Mouse (Mus musculus) lung, embryonic 14.5 days (tissue): ENCODE results near the gene Adamts2. TPM values are rescaled to one million over a fixed set of nuclear protein-coding genes. Genes with fewer than 3 reads are reported as not detected.

Experiments
- ATAC-seq: fragments of 200-750 bp; cut with Nextera tagmentation; 2 replicates; pipeline ENCODE4 v1.8.0; 2017; ENCODE audit warnings: mild to moderate bottlenecking, moderate TSS enrichment, moderate library complexity; ENCODE audit not compliant: insufficient read depth
- DNase-seq: peaks from one replicate; pipeline ENCODE4 v3.0.0-alpha.2; 2015
- H3K27ac ChIP-seq: fragments of 300-500 bp; sonication (generic); 2 replicates; pipeline ENCODE4 v1.5.1; 2014; ENCODE audit warnings: low read depth, mild to moderate bottlenecking, moderate library complexity
- H3K27me3 ChIP-seq: fragments of 300-500 bp; sonication (generic); 2 replicates; pipeline ENCODE4 v1.6.1; 2014; ENCODE audit warnings: low read length, control low read depth; ENCODE audit not compliant: insufficient read depth
- H3K36me3 ChIP-seq: fragments of 300-500 bp; sonication (generic); 2 replicates; pipeline ENCODE4 v1.6.1; 2014; ENCODE audit warnings: control low read depth; ENCODE audit not compliant: insufficient read depth
- H3K4me1 ChIP-seq: fragments of 300-500 bp; sonication (generic); 2 replicates; pipeline ENCODE4 v1.6.1; 2014; ENCODE audit warnings: antibody characterized with exemption, control low read depth; ENCODE audit not compliant: insufficient read depth
- H3K4me2 ChIP-seq: fragments of 300-500 bp; sonication (generic); 2 replicates; pipeline ENCODE4 v1.6.1; 2014; ENCODE audit warnings: mild to moderate bottlenecking
- H3K4me3 ChIP-seq: fragments of 300-500 bp; sonication (generic); 2 replicates; pipeline ENCODE4 v1.5.1; 2014; ENCODE audit warnings: low read depth, low read length
- H3K9ac ChIP-seq: fragments of 300-500 bp; sonication (generic); 2 replicates; pipeline ENCODE4 v1.6.1; 2014
- H3K9me3 ChIP-seq: fragments of 300-500 bp; sonication (generic); 2 replicates; pipeline ENCODE4 v1.6.1; 2016; ENCODE audit warnings: low read depth, low read length, control low read depth
- CTCF ChIP-seq: IDR thresholded peaks from 2 replicates; pipeline ENCODE4 v1.5.1; 2016; ENCODE audit warnings: antibody characterized with exemption, low read depth
- WGBS: fragments of 180-500 bp; shearing (Covaris S2); extraction: QIAGEN DNeasy Blood & Tissue Kit; methylation state at CpG from one replicate; pipeline ENCODE4 v1.1.7; 2014; 5-methylcytosine and 5-hydroxymethylcytosine counted together
- polyA plus RNA-seq: library from polyadenylated mRNA; unstranded; fragments of >200 nt; fragmentation: Nextera tagmentation; extraction: Ambion mirVana; gene quantifications from 2 replicates; pipeline ENCODE4 v1.2.1, GENCODE M21; 2014

Adamts2 gene
- polyA plus RNA-seq, 1 experiment from 2014 or later, result 10.9 TPM

- WGBS, result 86% methylated on average over 3 of the region's 3 CpGs
- TF ChIP-seq CTCF, result peak; percentile 44; the same call in 1 of the 2 replicates
Measured at GRCm38 (mm10) chr11:50688584-50688983, 86.7 kb downstream of the Adamts2 start.

GRCm38 (mm10) chr11:50689672-50690071 is 87.8 kb downstream of the Adamts2 start:
- no peak overlapping the region for H3K9ac ChIP-seq
- no peak overlapping the region for H3K27ac ChIP-seq
- no peaks in the 10 kb centered on the region for H3K4me1 ChIP-seq
- no peak for TF ChIP-seq CTCF
- 97% methylated on average over 4 of the region's 4 CpGs for WGBS
- no peaks in the 10 kb centered on the region for H3K27me3 ChIP-seq
- no peak overlapping the region for H3K4me3 ChIP-seq
- ATAC-seq (no peak), DNase-seq (no peak)
- H3K9me3 ChIP-seq, result no peaks in the 10 kb centered on the region
- no peak overlapping the region for H3K4me2 ChIP-seq
- H3K36me3 ChIP-seq, result no peaks in the 10 kb centered on the region

More at GRCm38 (mm10) chr11:50688584-50688983, 86.7 kb downstream of the Adamts2 start:
- Histone ChIP-seq H3K27ac (no peak overlapping the region), H3K9ac (no peak overlapping the region), H3K4me2 (no peak overlapping the region), H3K27me3 (no peaks in the 10 kb centered on the region), H3K36me3 (no peaks in the 10 kb centered on the region), H3K4me1 (no peaks in the 10 kb centered on the region), H3K9me3 (no peaks in the 10 kb centered on the region), H3K4me3 (no peak overlapping the region)
- ATAC-seq (no peak), DNase-seq (no peak)

- peak; percentile 51 for DNase-seq
- TF ChIP-seq CTCF, result no peak
Measured at GRCm38 (mm10) chr11:50699971-50700370, 98.1 kb downstream of the Adamts2 start.

GRCm38 (mm10) chr11:50700496-50700895 is 98.6 kb downstream of the Adamts2 start:
- DNase-seq (no peak), ATAC-seq (no peak)
- WGBS, result 85% methylated on average over 8 of the region's 8 CpGs
- no peak overlapping the region for H3K4me3 ChIP-seq
- no peak overlapping the region for H3K9ac ChIP-seq
- H3K27ac ChIP-seq, result no peak overlapping the region
- no peaks in the 10 kb centered on the region for H3K9me3 ChIP-seq
- no peak overlapping the region for H3K4me2 ChIP-seq
- H3K36me3 ChIP-seq, result no peaks in the 10 kb centered on the region
- no peak for TF ChIP-seq CTCF
- H3K4me1 ChIP-seq, result no peaks in the 10 kb centered on the region
- no peaks in the 10 kb centered on the region for H3K27me3 ChIP-seq

More at GRCm38 (mm10) chr11:50699971-50700370, 98.1 kb downstream of the Adamts2 start:
- no peaks in the 10 kb centered on the region for H3K4me1 ChIP-seq
- no peaks in the 10 kb centered on the region for H3K36me3 ChIP-seq
- H3K27me3 ChIP-seq, result no peaks in the 10 kb centered on the region
- H3K4me2 ChIP-seq, result no peak overlapping the region
- H3K4me3 ChIP-seq, result no peak overlapping the region
- ATAC-seq, result no peak
- no peak overlapping the region for H3K9ac ChIP-seq
- no peak overlapping the region for H3K27ac ChIP-seq
- 74% methylated on average over 12 of the region's 12 CpGs for WGBS
- no peaks in the 10 kb centered on the region for H3K9me3 ChIP-seq

GRCm38 (mm10) chr11:50703397-50703796 is 101.5 kb downstream of the Adamts2 start:
- H3K27me3 ChIP-seq, result no peaks in the 10 kb centered on the region
- no peaks in the 10 kb centered on the region for H3K4me1 ChIP-seq
- no peak for TF ChIP-seq CTCF
- H3K4me2 ChIP-seq, result no peak overlapping the region
- 60% methylated on average over 7 of the region's 7 CpGs for WGBS
- no peak overlapping the region for H3K9ac ChIP-seq
- H3K9me3 ChIP-seq, result no peaks in the 10 kb centered on the region
- ATAC-seq (no peak), DNase-seq (peak; percentile 9)
- H3K4me3 ChIP-seq, result no peak overlapping the region
- no peak overlapping the region for H3K27ac ChIP-seq
- H3K36me3 ChIP-seq, result no peaks in the 10 kb centered on the region

- no peak for ATAC-seq
- Histone ChIP-seq H3K4me1 (no peaks in the 10 kb centered on the region), H3K9ac (no peak overlapping the region), H3K4me2 (no peak overlapping the region), H3K27me3 (no peaks in the 10 kb centered on the region), H3K36me3 (no peaks in the 10 kb centered on the region), H3K4me3 (no peak overlapping the region), H3K27ac (no peak overlapping the region), H3K9me3 (no peaks in the 10 kb centered on the region)
- 47% methylated on average over 2 of the region's 2 CpGs for WGBS
- no peak for DNase-seq
- TF ChIP-seq CTCF, result no peak
Measured at GRCm38 (mm10) chr11:50704511-50704910, 102.6 kb downstream of the Adamts2 start.

GRCm38 (mm10) chr11:50707259-50707658 is 105.4 kb downstream of the Adamts2 start:
- H3K36me3 ChIP-seq, result no peaks in the 10 kb centered on the region
- no peak overlapping the region for H3K4me3 ChIP-seq
- no peak overlapping the region for H3K27ac ChIP-seq
- no peaks in the 10 kb centered on the region for H3K9me3 ChIP-seq
- DNase-seq (no peak), ATAC-seq (no peak)
- H3K9ac ChIP-seq, result no peak overlapping the region
- no peaks in the 10 kb centered on the region for H3K27me3 ChIP-seq
- TF ChIP-seq CTCF, result no peak
- H3K4me1 ChIP-seq, result no peaks in the 10 kb centered on the region
- no peak overlapping the region for H3K4me2 ChIP-seq
- 55% methylated on average over 1 of the region's 1 CpGs for WGBS
